Mouse (Mus musculus): Measurements from ENCODE around the gene Sgk1. TPM values are rescaled to one million over a fixed set of nuclear protein-coding genes. Genes with fewer than 3 reads are reported as not detected.

Sgk1 gene
- total RNA-seq, 1 experiment, result 217 TPM

DNA sequence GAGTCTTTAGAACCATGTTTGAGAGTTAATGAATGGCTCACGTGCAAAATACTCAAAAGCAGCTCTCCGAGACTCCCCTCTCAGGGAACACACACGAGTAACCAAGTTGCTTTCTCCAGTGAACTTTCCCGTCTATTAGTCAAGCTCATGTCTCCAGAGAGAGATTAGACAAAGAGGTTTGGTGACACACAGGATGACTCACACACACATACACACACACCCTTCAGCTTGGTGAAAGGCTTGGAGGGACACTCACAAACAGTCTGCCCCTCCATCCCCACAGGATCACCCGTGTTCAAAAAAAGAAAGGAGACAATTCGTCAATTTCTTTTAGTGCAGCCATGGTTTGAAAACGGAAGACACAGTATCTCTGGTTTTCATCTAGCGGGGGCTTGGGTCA lies 32.7 kb upstream of the Sgk1 start:
- no peak for TF ChIP-seq ZC3H11A (IDR thresholded peaks at IDR 0.05; ENCODE audit: borderline replicate concordance, low read depth, low read length)
- TF ChIP-seq HCFC1 (IDR thresholded peaks at IDR 0.05; ENCODE audit: borderline replicate concordance, insufficient read depth, low read length), result no peak
- TF ChIP-seq ZNF384 (IDR thresholded peaks at IDR 0.05; ENCODE audit: low read depth, low read length), result no peak
- no peak for TF ChIP-seq CHD2 (IDR thresholded peaks at IDR 0.05; ENCODE audit: low read depth, low read length)
- TF ChIP-seq MAFK (IDR thresholded peaks at IDR 0.05; ENCODE audit: insufficient read depth, low read depth, low read length), result no peak
- Histone ChIP-seq H3K9me3 (ENCODE audit: control insufficient read depth, insufficient read depth, low read depth, low read length) (no peaks in the 10 kb centered on the region), H3K4me3 (ENCODE audit: insufficient read depth in 1 of 2, low read depth in 1 of 2, low read length in 2 of 2, poor library complexity in 1 of 2, severe bottlenecking in 1 of 2) (no peak overlapping the region; a peak in 1 of 4 replicates), H3K36me3 (ENCODE audit: control insufficient read depth, insufficient read depth, low read length, poor library complexity, severe bottlenecking) (no peaks in the 10 kb centered on the region), H3K9ac (ENCODE audit: insufficient read depth, low read depth, low read length, poor library complexity, severe bottlenecking) (no peak overlapping the region), H3K4me1 (ENCODE audit: control insufficient read depth in 2 of 2, insufficient read depth in 2 of 2, low read length in 2 of 2, poor library complexity in 1 of 2) (peaks cover 17 to 33% of the 10 kb centered on the region in 2 experiments), H3K27ac (ENCODE audit: insufficient read depth, low read depth, low read length, poor library complexity, severe bottlenecking) (peak overlapping the region; percentile 34; the same call in 1 of the 2 replicates)
- in situ Hi-C loops (cut with MboI; ENCODE audit: low sequenced_read_pairs in 2 of 2, unreplicated experiment in 2 of 2), result no loop called here
- no peak for DNase-seq (ENCODE audit: low read depth, low spot score)

DNA sequence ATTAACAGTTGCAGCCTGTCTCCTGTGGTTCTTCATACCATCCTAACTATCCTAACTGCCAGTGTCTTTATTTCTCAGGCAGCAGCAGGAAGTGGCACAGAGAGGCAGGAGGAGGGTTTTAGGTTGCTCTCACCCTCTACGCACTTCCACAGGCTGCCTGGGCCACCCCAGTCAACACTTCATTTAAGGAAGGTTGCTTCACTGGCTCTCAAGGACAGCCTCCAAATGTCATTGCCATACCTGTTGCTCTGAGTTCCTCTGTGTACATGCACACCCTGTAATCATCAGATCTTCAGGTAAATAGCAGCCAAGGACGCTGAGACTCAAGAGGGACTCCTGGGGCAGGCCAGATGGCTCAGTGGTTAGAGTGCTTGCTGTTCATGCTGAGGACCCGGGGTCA lies 31.7 kb upstream of the Sgk1 start:
- Histone ChIP-seq H3K27ac (ENCODE audit: insufficient read depth, low read depth, low read length, poor library complexity, severe bottlenecking) (peak overlapping the region; percentile 9; the same call in 1 of the 2 replicates), H3K4me3 (ENCODE audit: insufficient read depth in 1 of 2, low read depth in 1 of 2, low read length in 2 of 2, poor library complexity in 1 of 2, severe bottlenecking in 1 of 2) (no peak overlapping the region), H3K4me1 (ENCODE audit: control insufficient read depth in 2 of 2, insufficient read depth in 2 of 2, low read length in 2 of 2, poor library complexity in 1 of 2) (peaks cover 13 to 27% of the 10 kb centered on the region in 2 experiments), H3K36me3 (ENCODE audit: control insufficient read depth, insufficient read depth, low read length, poor library complexity, severe bottlenecking) (no peaks in the 10 kb centered on the region), H3K9ac (ENCODE audit: insufficient read depth, low read depth, low read length, poor library complexity, severe bottlenecking) (no peak overlapping the region), H3K9me3 (ENCODE audit: control insufficient read depth, insufficient read depth, low read depth, low read length) (no peaks in the 10 kb centered on the region)
- no peak for TF ChIP-seq CHD2 (IDR thresholded peaks at IDR 0.05; ENCODE audit: low read depth, low read length)
- no peak for TF ChIP-seq MAFK (IDR thresholded peaks at IDR 0.05; ENCODE audit: insufficient read depth, low read depth, low read length)
- no peak for TF ChIP-seq ZC3H11A (IDR thresholded peaks at IDR 0.05; ENCODE audit: borderline replicate concordance, low read depth, low read length)
- TF ChIP-seq ZNF384 (IDR thresholded peaks at IDR 0.05; ENCODE audit: low read depth, low read length), result no peak
- TF ChIP-seq HCFC1 (IDR thresholded peaks at IDR 0.05; ENCODE audit: borderline replicate concordance, insufficient read depth, low read length), result no peak
- DNase-seq (ENCODE audit: low read depth, low spot score), result no peak
- in situ Hi-C loops (cut with MboI; ENCODE audit: low sequenced_read_pairs in 2 of 2, unreplicated experiment in 2 of 2), result no loop called here

DNA sequence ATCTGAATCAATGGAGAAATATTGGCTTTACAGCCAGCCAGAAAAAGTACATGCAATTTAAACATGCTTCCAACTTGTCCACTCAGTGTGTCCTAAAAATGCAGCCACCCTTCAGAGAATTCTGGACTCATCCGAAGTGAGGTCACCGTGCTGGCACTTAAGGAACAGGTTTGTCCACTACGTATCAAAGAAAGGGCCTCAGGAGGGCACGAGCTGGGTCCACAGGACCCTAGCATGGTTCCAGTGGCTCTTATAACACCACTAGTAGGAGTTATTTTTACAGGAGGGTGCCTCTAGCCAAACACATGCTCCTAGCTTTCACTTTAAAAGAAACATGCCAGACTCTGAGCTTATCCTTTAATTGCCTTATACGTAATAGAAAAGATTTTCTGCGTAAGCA lies 28.9 kb upstream of the Sgk1 start:
- in situ Hi-C loops (cut with MboI; ENCODE audit: low sequenced_read_pairs in 2 of 2, unreplicated experiment in 2 of 2), result no loop called here
- Histone ChIP-seq H3K4me3 (ENCODE audit: insufficient read depth in 1 of 2, low read depth in 1 of 2, low read length in 2 of 2, poor library complexity in 1 of 2, severe bottlenecking in 1 of 2) (no peak overlapping the region), H3K36me3 (ENCODE audit: control insufficient read depth, insufficient read depth, low read length, poor library complexity, severe bottlenecking) (no peaks in the 10 kb centered on the region), H3K9me3 (ENCODE audit: control insufficient read depth, insufficient read depth, low read depth, low read length) (no peaks in the 10 kb centered on the region), H3K9ac (ENCODE audit: insufficient read depth, low read depth, low read length, poor library complexity, severe bottlenecking) (no peak overlapping the region), H3K27ac (ENCODE audit: insufficient read depth, low read depth, low read length, poor library complexity, severe bottlenecking) (no peak overlapping the region), H3K4me1 (ENCODE audit: control insufficient read depth in 2 of 2, insufficient read depth in 2 of 2, low read length in 2 of 2, poor library complexity in 1 of 2) (peaks cover 8 to 20% of the 10 kb centered on the region in 2 experiments)
- TF ChIP-seq CHD2 (IDR thresholded peaks at IDR 0.05; ENCODE audit: low read depth, low read length) (no peak), ZC3H11A (IDR thresholded peaks at IDR 0.05; ENCODE audit: borderline replicate concordance, low read depth, low read length) (no peak), ZNF384 (IDR thresholded peaks at IDR 0.05; ENCODE audit: low read depth, low read length) (no peak), HCFC1 (IDR thresholded peaks at IDR 0.05; ENCODE audit: borderline replicate concordance, insufficient read depth, low read length) (no peak), MAFK (IDR thresholded peaks at IDR 0.05; ENCODE audit: insufficient read depth, low read depth, low read length) (no peak)
- no peak for DNase-seq (ENCODE audit: low read depth, low spot score)

DNA sequence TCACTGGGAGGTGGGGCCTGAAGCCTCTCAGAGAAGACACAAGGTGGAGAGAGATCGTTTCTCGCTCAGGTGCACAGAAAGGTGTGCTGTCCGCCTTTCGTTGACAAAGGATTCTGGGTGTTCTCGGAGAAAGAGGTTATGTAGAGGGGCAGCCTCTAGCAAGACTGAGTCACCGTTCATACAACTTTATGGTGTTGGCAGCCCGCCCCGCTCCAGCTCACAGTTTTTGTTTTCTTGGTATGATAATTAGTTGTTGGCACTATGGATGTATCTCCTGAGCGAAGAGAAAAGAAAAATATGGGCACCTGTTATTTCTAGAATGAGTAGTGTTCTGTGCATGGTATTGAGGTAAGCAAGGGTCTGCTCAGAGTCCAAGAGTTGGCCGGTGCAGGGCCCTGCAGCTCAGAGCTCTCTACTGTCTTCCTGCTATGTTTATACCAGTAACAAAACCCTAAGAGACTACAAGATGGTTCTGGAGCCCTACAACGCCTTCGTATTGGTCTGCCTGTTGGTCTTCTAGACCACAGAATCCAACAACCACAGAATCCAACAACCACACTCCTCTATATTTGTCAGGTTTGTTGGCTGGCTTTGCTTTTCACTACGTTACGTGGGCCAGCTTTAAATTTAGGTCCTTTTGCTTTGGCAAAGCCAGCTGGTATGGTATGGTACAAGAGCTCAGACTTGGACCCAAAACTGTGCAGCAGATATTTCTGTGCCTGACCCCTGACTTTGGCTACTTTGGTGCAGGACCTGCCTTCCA lies 28.2 kb upstream of the Sgk1 start:
- Histone ChIP-seq H3K4me1 (ENCODE audit: control insufficient read depth in 2 of 2, insufficient read depth in 2 of 2, low read length in 2 of 2, poor library complexity in 1 of 2) (peaks cover 8 to 23% of the 10 kb centered on the region in 2 experiments), H3K4me3 (ENCODE audit: insufficient read depth in 1 of 2, low read depth in 1 of 2, low read length in 2 of 2, poor library complexity in 1 of 2, severe bottlenecking in 1 of 2) (no peak overlapping the region), H3K27ac (ENCODE audit: insufficient read depth, low read depth, low read length, poor library complexity, severe bottlenecking) (no peak overlapping the region), H3K9me3 (ENCODE audit: control insufficient read depth, insufficient read depth, low read depth, low read length) (no peaks in the 10 kb centered on the region), H3K9ac (ENCODE audit: insufficient read depth, low read depth, low read length, poor library complexity, severe bottlenecking) (no peak overlapping the region), H3K36me3 (ENCODE audit: control insufficient read depth, insufficient read depth, low read length, poor library complexity, severe bottlenecking) (no peaks in the 10 kb centered on the region)
- no peak for DNase-seq (ENCODE audit: low read depth, low spot score)
- in situ Hi-C loops (cut with MboI; ENCODE audit: low sequenced_read_pairs in 2 of 2, unreplicated experiment in 2 of 2), result no loop called here
- TF ChIP-seq ZC3H11A (IDR thresholded peaks at IDR 0.05; ENCODE audit: borderline replicate concordance, low read depth, low read length) (no peak), HCFC1 (IDR thresholded peaks at IDR 0.05; ENCODE audit: borderline replicate concordance, insufficient read depth, low read length) (no peak), CHD2 (IDR thresholded peaks at IDR 0.05; ENCODE audit: low read depth, low read length) (no peak), MAFK (IDR thresholded peaks at IDR 0.05; ENCODE audit: insufficient read depth, low read depth, low read length) (no peak), ZNF384 (IDR thresholded peaks at IDR 0.05; ENCODE audit: low read depth, low read length) (no peak)

Data from ES-E14 (cell line).